Mouse (Mus musculus): ENCODE data around the gene Nptn. TPM values are rescaled to one million over a fixed set of nuclear protein-coding genes. Genes with fewer than 3 reads are reported as not detected.

Gene Nptn
- polyA plus RNA-seq, 1 experiment from 2014 or later: 173 TPM

DNA sequence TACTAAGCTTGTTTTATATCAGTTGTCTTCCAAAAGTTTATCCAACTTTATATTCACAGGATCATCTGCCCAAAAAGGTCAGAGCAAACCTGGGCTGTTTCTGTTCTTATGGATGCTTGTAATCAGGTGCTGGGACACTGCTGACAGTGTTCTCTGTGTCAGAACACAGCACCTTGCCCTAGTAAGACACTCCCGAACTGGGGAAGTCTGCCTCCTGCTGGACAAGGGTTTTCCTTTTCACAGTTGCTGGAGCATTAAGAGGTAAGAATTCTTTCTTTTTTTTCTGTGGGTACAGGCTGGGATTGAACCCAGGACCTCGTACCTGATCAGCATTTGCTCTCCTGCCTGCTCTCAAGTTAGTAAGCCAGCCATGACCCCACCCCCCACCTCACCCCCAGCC lies 74.4 kb downstream of the Nptn start:
- 69% methylated on average over 2 of the region's 2 CpGs for WGBS
- DNase-seq (ENCODE audit: low spot score): no peak
- no peaks in the 10 kb centered on the region for H3K27me3 ChIP-seq (replicated peaks; ENCODE audit: control insufficient read depth, insufficient read depth, low read length)
- no peak overlapping the region for H3K4me2 ChIP-seq (ENCODE audit: low read depth, low read length)
- peaks cover 28% of the 10 kb centered on the region for H3K36me3 ChIP-seq (ENCODE audit: control insufficient read depth, insufficient read depth, low read length)
- H3K27ac ChIP-seq (replicated peaks; ENCODE audit: low read depth, low read length): no peak overlapping the region
- no peaks in the 10 kb centered on the region for H3K9me3 ChIP-seq (ENCODE audit: control insufficient read depth, low read length)
- H3K9ac ChIP-seq (ENCODE audit: low read depth, low read length): no peak overlapping the region
- no peak for ATAC-seq (ENCODE audit: low read depth)
- no peaks in the 10 kb centered on the region for H3K4me1 ChIP-seq (ENCODE audit: control insufficient read depth, insufficient read depth, low read length)
- H3K4me3 ChIP-seq (ENCODE audit: low read depth, low read length): no peak overlapping the region

DNA sequence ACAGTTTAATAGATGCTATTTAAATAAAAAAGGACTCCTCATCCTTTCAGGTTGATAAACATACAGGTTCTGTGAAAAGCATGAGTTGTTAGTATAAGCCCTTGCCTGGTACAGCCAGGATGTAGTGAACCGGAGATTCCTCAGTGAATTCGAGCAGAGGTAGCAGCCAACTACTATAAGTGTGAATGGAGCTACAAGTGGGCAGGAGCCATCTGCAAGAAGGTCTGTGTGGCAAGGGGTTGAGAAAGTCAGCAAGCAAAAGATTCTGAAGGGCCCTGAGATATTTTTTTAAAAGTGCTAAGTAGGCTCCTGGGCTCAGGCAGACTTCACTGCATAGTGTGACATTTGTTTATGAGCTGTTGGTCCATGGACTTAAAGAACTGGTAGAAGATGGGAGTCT lies 74.8 kb downstream of the Nptn start:
- Histone ChIP-seq H3K9ac (ENCODE audit: low read depth, low read length) (no peak overlapping the region), H3K27me3 (replicated peaks; ENCODE audit: control insufficient read depth, insufficient read depth, low read length) (no peaks in the 10 kb centered on the region), H3K4me3 (ENCODE audit: low read depth, low read length) (no peak overlapping the region), H3K4me1 (ENCODE audit: control insufficient read depth, insufficient read depth, low read length) (no peaks in the 10 kb centered on the region), H3K9me3 (ENCODE audit: control insufficient read depth, low read length) (no peaks in the 10 kb centered on the region), H3K36me3 (ENCODE audit: control insufficient read depth, insufficient read depth, low read length) (peaks cover 26% of the 10 kb centered on the region), H3K27ac (replicated peaks; ENCODE audit: low read depth, low read length) (no peak overlapping the region), H3K4me2 (ENCODE audit: low read depth, low read length) (no peak overlapping the region)
- 96% methylated on average over 2 of the region's 2 CpGs for WGBS
- DNase-seq (ENCODE audit: low spot score) (no peak), ATAC-seq (ENCODE audit: low read depth) (no peak)

DNA sequence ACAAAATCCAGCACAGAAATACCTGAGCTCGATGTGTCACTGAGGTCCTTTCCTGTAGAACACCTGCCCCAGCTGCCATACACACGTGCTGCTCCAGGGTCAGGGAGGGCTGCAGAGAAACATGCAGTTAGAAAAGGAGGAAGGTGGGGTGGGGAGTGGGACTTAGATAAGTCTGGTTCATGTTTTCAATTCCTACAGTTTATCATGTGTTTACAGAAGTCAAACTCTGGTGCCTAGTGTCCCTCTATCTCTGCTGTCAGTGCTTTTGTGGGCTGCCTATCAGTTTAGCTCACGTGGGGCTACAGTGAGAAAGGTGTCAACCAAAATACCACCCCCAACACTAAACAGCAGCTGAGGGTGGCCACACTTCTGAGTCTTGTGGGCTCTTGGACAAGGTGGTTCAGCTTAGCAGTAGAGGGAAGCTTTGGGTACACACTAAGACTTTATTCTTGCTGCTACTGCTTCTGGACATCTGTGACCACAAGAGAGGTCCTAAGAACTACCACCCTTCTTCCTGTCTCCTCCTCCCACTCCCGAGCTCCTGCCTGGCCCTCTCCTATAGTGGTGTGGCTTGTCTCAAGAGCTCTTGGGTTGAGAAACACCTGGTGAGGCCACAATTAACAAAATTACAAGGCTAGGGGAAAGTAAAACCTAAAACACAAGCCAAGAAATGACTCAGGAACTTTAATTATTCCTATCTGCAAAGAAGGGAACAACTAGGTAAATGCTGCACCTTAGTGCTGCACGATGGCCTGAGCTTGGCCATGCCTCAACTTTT lies 75.9 kb downstream of the Nptn start:
- Histone ChIP-seq H3K9me3 (ENCODE audit: control insufficient read depth, low read length) (no peaks in the 10 kb centered on the region), H3K4me2 (ENCODE audit: low read depth, low read length) (no peak overlapping the region), H3K4me3 (ENCODE audit: low read depth, low read length) (no peak overlapping the region), H3K36me3 (ENCODE audit: control insufficient read depth, insufficient read depth, low read length) (peaks cover 34% of the 10 kb centered on the region), H3K27me3 (replicated peaks; ENCODE audit: control insufficient read depth, insufficient read depth, low read length) (no peaks in the 10 kb centered on the region), H3K27ac (replicated peaks; ENCODE audit: low read depth, low read length) (no peak overlapping the region), H3K4me1 (ENCODE audit: control insufficient read depth, insufficient read depth, low read length) (no peaks in the 10 kb centered on the region), H3K9ac (ENCODE audit: low read depth, low read length) (no peak overlapping the region)
- ATAC-seq (ENCODE audit: low read depth) (no peak), DNase-seq (ENCODE audit: low spot score) (no peak)
- 83% methylated on average over 5 of the region's 5 CpGs for WGBS

DNA sequence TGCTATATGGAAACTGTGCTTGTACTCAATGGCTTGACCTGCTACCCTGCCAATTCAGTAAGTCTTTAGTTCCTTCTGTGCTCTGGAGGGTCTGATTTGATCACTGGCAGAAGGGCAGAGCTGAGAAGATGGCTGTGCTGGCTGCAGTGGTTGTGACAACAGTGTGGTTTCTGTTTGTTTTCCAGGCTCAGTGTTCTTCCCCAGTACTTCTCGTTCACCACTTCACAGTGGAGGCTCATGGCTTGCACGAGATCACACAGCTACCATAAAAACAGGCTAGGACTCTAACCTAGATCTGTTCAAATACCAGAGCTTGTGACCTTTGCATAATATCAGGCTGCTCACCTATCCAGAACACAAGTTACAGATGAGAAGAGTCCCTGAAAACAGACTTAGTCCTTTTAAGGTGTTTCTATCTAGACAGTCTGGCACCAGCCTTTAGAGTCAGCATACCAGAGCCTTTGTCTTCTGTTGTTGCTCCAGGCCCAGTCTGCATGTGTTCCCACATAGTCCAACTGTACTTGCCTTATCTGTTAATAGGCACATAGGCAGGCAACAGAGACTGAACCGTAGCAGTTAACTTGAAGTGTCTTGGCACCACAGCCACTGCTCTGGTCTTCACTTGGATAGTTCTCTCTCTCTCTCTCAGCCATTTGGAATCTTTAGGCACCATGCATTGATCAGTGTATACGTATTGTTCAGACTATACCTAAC lies 76.7 kb downstream of the Nptn start:
- H3K4me1 ChIP-seq (ENCODE audit: control insufficient read depth, insufficient read depth, low read length): no peaks in the 10 kb centered on the region
- no peak overlapping the region for H3K4me3 ChIP-seq (ENCODE audit: low read depth, low read length)
- no peak overlapping the region for H3K4me2 ChIP-seq (ENCODE audit: low read depth, low read length)
- ATAC-seq (ENCODE audit: low read depth) (no peak), DNase-seq (ENCODE audit: low spot score) (no peak)
- no peaks in the 10 kb centered on the region for H3K9me3 ChIP-seq (ENCODE audit: control insufficient read depth, low read length)
- H3K9ac ChIP-seq (ENCODE audit: low read depth, low read length): no peak overlapping the region
- no peak overlapping the region for H3K27ac ChIP-seq (replicated peaks; ENCODE audit: low read depth, low read length)
- 79% methylated on average over 4 of the region's 4 CpGs for WGBS
- H3K27me3 ChIP-seq (replicated peaks; ENCODE audit: control insufficient read depth, insufficient read depth, low read length): no peaks in the 10 kb centered on the region
- H3K36me3 ChIP-seq (ENCODE audit: control insufficient read depth, insufficient read depth, low read length): peaks cover 38% of the 10 kb centered on the region

GRCm38 (mm10) chr9:58659331-58659730 lies 77.3 kb downstream of the Nptn start:
- DNase-seq (ENCODE audit: low spot score) (no peak), ATAC-seq (ENCODE audit: low read depth) (no peak)
- Histone ChIP-seq H3K4me3 (ENCODE audit: low read depth, low read length) (no peak overlapping the region), H3K4me1 (ENCODE audit: control insufficient read depth, insufficient read depth, low read length) (no peaks in the 10 kb centered on the region), H3K36me3 (ENCODE audit: control insufficient read depth, insufficient read depth, low read length) (peaks cover 42% of the 10 kb centered on the region), H3K4me2 (ENCODE audit: low read depth, low read length) (no peak overlapping the region), H3K27ac (replicated peaks; ENCODE audit: low read depth, low read length) (no peak overlapping the region), H3K9ac (ENCODE audit: low read depth, low read length) (no peak overlapping the region), H3K9me3 (ENCODE audit: control insufficient read depth, low read length) (no peaks in the 10 kb centered on the region), H3K27me3 (replicated peaks; ENCODE audit: control insufficient read depth, insufficient read depth, low read length) (no peaks in the 10 kb centered on the region)
- WGBS: 76% methylated on average over 3 of the region's 3 CpGs

DNA sequence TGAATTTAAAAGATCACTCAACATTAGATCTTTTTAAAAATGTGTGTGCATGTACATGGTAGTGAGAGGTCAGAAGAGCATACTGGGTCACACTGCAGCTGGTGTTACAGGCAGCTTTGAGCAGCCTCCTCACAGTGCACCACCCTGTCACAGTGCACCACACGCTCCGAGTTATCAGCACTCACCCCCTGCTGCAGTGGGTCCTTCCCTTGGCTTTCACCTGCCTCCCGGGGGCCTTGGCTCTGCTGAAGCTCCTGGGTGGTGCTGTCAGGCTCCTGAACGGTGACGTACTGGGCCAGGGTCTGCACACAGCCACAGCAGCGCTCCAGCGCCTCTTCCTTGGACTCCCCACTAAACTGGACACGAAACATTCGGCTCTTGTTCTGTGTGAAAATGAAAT lies 77.9 kb downstream of the Nptn start:
- ATAC-seq (ENCODE audit: low read depth) (no peak), DNase-seq (ENCODE audit: low spot score) (no peak)
- H3K27me3 ChIP-seq (replicated peaks; ENCODE audit: control insufficient read depth, insufficient read depth, low read length): no peaks in the 10 kb centered on the region
- H3K9ac ChIP-seq (ENCODE audit: low read depth, low read length): no peak overlapping the region
- 81% methylated on average over 9 of the region's 9 CpGs for WGBS
- no peak overlapping the region for H3K4me3 ChIP-seq (ENCODE audit: low read depth, low read length)
- H3K4me2 ChIP-seq (ENCODE audit: low read depth, low read length): no peak overlapping the region
- peaks cover 45% of the 10 kb centered on the region for H3K36me3 ChIP-seq (ENCODE audit: control insufficient read depth, insufficient read depth, low read length)
- no peaks in the 10 kb centered on the region for H3K9me3 ChIP-seq (ENCODE audit: control insufficient read depth, low read length)
- no peaks in the 10 kb centered on the region for H3K4me1 ChIP-seq (ENCODE audit: control insufficient read depth, insufficient read depth, low read length)
- no peak overlapping the region for H3K27ac ChIP-seq (replicated peaks; ENCODE audit: low read depth, low read length)

GRCm38 (mm10) chr9:58660673-58661072 lies 78.6 kb downstream of the Nptn start:
- Histone ChIP-seq H3K36me3 (ENCODE audit: control insufficient read depth, insufficient read depth, low read length) (peaks cover 50% of the 10 kb centered on the region), H3K27ac (replicated peaks; ENCODE audit: low read depth, low read length) (no peak overlapping the region), H3K9ac (ENCODE audit: low read depth, low read length) (no peak overlapping the region), H3K4me3 (ENCODE audit: low read depth, low read length) (no peak overlapping the region), H3K4me1 (ENCODE audit: control insufficient read depth, insufficient read depth, low read length) (no peaks in the 10 kb centered on the region), H3K27me3 (replicated peaks; ENCODE audit: control insufficient read depth, insufficient read depth, low read length) (no peaks in the 10 kb centered on the region), H3K9me3 (ENCODE audit: control insufficient read depth, low read length) (no peaks in the 10 kb centered on the region), H3K4me2 (ENCODE audit: low read depth, low read length) (no peak overlapping the region)
- DNase-seq (ENCODE audit: low spot score) (no peak), ATAC-seq (ENCODE audit: low read depth) (no peak)
- 90% methylated on average over 3 of the region's 3 CpGs for WGBS

DNA sequence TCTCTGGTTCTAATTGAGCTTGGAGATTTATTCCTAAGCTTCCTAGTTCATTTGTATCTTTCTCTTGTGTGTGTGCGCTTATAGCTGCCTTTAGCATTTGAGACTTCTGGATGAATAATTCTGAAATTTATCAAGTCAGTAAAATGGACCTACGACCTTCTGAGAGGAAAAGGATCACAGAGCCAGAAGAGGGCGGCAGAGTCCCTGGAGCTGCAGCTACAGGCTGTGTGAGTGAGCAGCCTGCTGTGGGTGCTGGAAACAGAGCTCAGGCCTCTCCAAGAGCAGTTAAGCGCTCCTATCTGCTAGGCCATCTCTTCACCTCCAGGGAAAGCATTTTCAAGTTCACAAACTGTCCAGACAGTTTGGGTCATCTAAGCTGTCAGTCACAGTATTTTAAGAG lies 80.0 kb downstream of the Nptn start:
- no peak overlapping the region for H3K4me3 ChIP-seq (ENCODE audit: low read depth, low read length)
- no peaks in the 10 kb centered on the region for H3K27me3 ChIP-seq (replicated peaks; ENCODE audit: control insufficient read depth, insufficient read depth, low read length)
- H3K9ac ChIP-seq (ENCODE audit: low read depth, low read length): no peak overlapping the region
- DNase-seq (ENCODE audit: low spot score) (no peak), ATAC-seq (ENCODE audit: low read depth) (no peak)
- peaks cover 44% of the 10 kb centered on the region for H3K36me3 ChIP-seq (ENCODE audit: control insufficient read depth, insufficient read depth, low read length)
- no peak overlapping the region for H3K4me2 ChIP-seq (ENCODE audit: low read depth, low read length)
- WGBS: 90% methylated on average over 4 of the region's 4 CpGs
- no peaks in the 10 kb centered on the region for H3K4me1 ChIP-seq (ENCODE audit: control insufficient read depth, insufficient read depth, low read length)
- no peak overlapping the region for H3K27ac ChIP-seq (replicated peaks; ENCODE audit: low read depth, low read length)
- H3K9me3 ChIP-seq (ENCODE audit: control insufficient read depth, low read length): no peaks in the 10 kb centered on the region

DNA sequence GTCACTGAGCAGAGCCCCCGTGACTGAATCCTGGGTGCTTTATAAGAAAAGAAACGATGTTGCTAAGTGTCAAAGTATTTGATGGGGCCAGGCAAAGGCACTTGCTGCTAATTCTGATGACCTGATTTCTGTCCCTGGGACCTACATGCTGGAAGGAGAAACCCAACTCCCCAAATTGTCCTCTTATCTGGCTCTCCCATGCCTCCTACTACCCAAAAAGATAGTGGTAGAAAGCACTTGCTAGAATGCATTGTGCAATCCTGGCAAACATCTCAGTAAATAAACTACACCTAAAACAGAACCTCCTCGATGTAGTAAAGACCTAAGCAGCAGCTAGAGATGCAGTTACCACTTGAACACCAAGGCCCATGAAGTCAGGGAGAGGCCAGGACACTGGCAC lies 80.8 kb downstream of the Nptn start:
- Histone ChIP-seq H3K4me2 (ENCODE audit: low read depth, low read length) (no peak overlapping the region), H3K9ac (ENCODE audit: low read depth, low read length) (no peak overlapping the region), H3K27me3 (replicated peaks; ENCODE audit: control insufficient read depth, insufficient read depth, low read length) (no peaks in the 10 kb centered on the region), H3K4me3 (ENCODE audit: low read depth, low read length) (no peak overlapping the region), H3K36me3 (ENCODE audit: control insufficient read depth, insufficient read depth, low read length) (peaks cover 39% of the 10 kb centered on the region), H3K27ac (replicated peaks; ENCODE audit: low read depth, low read length) (no peak overlapping the region), H3K9me3 (ENCODE audit: control insufficient read depth, low read length) (no peaks in the 10 kb centered on the region), H3K4me1 (ENCODE audit: control insufficient read depth, insufficient read depth, low read length) (no peaks in the 10 kb centered on the region)
- DNase-seq (ENCODE audit: low spot score) (no peak), ATAC-seq (ENCODE audit: low read depth) (no peak)
- 94% methylated on average over 3 of the region's 3 CpGs for WGBS

Data from embryonic facial prominence, embryonic 14.5 days (tissue).